Mouse (Mus musculus) layer of hippocampus, adult 11-12 months (tissue): Measurements from ENCODE around the gene Dusp22.

Source experiments
- DNase-seq: peaks from one replicate; pipeline ENCODE4 v3.0.0; 2022; ENCODE audit warnings: low spot score

Dusp22 gene

DNA sequence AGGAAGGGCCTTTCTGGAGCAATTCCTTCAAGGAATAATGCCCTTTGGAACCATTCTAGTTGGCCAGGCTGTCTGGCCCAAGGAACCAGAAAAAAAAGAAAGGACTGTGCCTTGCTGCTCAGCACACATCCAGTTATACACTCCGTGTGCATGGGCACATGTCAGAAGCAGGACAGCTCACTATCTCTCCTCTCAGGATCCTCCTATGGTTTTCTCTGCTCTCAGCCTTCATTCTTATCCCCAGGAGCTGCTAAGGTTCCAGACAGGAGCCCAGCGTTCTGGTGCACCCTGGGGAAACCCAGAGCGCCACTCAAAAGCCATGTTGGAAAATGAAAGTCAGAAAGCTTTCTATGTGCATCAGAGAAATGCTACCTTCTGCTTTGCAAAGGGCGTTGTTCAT lies 55.8 kb downstream of the Dusp22 start:
- no peak for DNase-seq

DNA sequence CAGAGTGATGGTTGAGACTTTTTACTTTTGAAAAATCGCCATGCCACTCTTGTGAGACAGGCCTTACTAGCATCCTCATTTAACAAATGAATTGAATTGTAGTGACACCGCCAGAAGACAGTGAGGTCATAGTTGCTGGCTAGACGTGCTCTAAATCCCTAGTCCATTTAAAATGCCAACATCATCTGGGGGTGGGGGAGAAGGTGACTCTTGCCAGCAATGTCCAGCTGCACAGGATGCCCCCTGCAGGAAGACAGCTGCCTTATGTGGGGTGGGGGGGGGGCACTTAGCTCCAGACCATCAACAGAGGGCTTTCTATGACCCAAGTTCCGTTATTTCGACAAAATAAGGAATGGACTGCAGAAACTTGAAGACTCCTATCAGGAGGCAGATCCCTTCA lies 56.8 kb downstream of the Dusp22 start:
- no peak for DNase-seq

DNA sequence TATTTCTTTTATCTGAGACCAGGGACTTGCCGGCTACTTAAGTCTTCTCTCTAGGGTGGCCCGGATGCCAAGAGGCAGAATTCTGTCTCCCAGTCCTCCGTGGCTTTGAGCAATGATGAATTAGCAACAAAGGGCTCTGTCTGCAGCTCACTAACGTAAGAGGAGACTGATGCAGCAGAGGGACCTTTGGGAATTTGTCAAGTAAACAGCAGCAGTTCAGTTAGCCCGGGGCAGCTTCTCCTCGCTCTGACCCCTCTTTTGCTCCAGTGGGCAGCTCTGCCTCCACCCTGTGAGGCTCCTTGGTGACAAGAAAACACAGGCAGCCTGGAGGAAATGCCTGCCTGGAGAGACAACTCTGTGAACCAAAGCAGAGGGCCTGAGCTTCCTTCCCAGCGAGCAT lies 62.8 kb downstream of the Dusp22 start:
- no peak for DNase-seq

DNA sequence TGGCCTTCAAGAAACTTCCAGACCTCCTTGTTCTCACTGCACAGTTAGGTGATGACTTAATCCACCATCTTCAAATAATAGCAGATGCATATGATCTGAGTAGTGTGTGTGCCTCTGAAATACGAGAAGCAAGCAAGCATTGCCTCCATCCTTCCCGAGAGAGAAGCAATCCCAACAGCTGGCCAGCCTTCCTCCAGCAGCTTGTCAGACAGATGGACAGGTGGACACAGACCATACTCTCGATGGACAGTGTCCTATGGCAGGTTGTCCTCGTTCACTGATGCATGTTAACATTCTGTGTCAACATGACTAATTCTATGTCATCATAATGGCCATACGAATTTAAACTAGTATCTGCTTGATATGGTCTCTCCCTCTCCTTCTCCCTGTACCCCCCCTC lies 63.5 kb downstream of the Dusp22 start:
- DNase-seq = no peak

DNA sequence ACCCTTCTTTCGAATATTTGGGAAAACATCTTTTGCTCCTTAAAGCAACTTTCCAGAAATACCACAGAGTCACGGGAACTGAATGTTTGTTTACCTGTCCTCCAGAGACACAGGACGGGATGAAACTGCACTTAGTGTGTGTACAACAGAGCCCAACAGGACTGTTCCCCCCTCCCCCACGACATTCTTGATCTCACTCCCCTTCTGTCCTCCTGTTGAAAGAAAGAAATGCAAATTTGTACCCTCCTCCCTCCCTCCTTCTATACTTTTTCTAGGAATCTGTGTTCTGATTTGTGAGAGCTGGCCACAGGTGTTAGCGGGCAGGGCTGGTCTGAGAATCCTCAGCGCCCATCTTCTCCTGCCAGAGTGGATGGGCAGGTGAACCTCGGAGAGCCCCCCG lies 64.1 kb downstream of the Dusp22 start:
- no peak for DNase-seq

DNA sequence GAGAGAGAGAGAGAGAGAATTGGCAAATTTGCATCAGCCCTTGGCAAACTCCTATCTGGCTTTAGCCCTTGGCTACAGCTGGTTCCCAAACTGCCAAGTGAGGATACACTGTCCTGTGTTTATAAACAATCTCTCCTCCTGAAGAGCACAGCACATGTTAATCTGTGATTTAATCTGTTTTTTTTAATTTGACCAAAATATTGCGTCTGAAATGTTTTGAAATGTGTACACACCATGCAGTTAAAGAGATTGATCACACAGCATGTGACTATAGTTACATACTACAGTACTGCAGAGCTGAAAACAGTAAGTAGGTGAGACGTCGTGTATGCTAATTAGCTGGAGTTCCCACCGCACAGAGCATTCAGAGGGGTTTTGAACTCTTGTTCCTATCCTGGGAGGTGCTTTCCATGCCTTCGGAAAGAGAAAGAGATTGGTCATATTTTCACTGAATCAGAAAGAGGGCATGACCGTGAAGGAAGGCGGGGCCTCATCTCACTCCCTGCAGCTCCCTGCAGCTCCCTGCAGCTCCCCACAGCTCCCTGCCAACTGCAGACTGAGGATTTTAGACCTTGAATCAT lies 65.0 kb downstream of the Dusp22 start:
- no peak for DNase-seq

DNA sequence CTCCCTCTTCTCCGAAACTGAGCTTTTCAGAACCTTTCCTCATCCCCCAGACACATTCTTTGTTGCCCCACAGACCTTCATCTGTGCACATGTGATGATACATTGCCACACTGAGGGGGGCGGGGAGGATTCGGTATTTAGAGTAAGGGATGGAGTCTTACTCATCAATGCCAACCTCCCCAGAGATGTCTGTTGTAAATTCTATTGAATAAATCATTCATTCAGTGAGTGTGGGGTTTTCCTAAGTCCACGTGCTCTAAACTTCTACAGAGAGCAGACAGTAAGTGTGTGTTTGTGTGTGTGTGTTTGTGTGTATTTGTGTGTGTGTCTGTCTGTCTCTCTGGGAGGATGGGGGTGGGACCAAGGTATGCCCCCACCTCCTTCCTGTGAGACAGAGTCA lies 67.1 kb downstream of the Dusp22 start:
- DNase-seq = no peak

DNA sequence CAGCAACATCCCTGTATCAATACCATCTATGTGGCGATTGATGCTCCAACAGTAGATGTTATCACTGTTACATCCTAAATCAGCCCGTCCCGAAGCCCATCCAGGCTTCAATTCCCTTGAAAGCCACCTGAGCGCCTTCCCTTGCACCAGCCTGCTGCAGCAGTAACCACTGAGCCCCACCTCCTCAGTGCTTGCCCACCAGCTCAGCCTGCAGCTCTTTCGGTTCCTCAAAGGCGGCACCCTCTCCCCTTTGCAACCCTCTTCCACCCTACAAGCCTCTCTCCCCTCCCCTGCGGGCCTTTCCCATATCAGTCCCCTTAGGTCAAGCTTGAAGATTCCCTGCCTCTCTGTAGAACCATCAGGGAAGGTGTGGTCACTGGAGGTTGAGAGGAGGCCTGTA lies 68.4 kb downstream of the Dusp22 start:
- no peak for DNase-seq

DNA sequence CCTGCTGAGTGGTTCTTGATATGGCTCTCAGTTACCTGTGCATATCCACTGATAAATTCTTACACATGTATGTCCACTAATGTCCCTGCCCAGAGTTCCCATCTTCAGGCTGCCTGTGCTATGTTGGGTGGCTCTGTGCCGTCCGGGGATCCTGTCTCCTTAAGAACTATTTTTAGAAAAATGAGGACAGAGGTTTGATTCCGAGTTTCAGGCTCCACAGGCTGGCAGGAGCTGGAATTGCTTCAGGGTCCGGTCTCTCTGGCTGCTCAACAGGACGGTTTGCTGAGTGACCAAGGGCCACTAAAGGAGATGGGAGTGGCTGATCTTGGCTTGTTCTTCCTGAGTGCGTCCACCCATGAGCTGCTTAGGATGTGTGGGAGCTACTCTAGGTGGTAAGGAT lies 69.4 kb downstream of the Dusp22 start:
- DNase-seq = no peak

DNA sequence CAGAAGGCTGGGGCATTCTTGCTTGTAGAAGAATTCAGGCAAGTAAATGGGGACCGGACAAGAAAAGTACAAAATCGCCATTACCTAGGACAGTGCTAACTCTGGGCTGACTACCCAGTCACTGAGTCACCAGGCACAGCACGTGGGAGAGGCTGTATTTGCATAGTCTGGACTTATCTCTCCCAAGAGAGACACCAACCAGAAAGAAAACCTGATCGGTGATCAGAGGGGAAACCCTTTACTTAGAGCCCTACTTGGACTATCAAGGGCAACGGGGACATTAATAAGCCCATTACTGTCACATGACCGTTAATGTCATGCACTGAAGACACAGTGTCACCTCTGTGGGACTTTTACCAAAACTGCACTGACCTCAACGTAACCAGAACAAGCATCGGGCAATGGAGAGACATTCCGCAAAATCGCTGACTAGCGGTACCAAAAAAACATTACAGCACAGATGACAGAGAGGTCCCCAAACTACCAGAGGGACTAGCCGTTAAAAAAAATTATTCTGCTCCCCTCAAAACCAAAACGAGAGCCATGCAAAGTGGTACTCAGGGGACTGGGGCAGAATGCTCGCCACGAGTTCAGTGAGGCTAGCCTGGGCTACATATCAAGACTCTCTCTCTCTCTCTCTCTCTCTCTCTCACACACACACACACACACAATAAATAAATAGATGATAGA lies 70.5 kb downstream of the Dusp22 start:
- no peak for DNase-seq

DNA sequence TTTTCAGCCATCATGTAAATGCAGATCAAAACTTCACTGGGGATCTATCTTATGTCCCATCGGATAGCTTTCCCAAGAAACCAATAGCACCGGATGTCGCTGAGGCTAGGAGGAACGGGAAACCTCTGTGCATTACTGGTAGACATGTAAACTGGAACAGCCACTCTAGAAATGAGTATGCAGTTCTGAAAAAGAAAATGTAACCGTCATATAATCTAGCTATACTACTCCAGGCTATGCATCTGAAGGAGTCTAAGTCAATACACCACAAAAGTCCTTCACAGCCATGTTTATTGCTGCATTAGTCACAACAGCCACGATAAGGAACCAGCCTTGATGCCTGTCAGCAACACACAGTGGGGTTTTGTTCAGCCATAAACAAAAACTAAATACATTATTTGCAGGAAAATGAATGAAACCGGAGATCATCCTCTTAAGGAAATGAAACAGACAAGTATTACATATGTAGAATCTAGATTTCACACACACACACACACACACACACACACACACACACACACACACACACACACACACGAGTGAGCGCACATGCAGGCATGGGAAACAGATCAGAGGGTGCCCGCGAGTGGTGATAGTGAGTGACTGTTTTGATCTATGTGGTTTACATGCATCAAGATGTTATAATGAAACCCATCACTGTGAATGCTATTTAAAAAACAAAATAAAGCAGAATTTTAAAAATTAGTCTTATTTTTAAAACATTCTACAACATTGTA lies 73.1 kb downstream of the Dusp22 start:
- DNase-seq = no peak

DNA sequence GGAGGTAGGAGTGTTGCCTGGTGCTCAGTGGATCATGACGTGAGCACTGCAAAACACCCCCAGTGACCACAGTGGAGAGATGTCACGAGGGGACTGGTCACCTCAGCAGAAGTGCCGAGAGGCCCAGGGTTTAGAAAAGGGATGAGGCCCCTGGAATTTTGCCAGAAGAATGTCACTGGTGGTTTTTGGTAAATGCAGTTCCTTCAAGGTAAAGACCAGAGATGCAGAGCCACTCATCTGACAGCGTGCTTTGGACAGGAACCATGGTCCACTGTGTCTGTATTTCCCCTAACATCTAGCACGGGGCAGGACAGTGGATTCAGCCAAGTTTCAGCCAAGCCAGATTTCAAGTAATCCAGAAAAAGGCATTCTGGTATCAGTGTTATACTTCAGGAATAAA lies 76.9 kb downstream of the Dusp22 start:
- DNase-seq = no peak

DNA sequence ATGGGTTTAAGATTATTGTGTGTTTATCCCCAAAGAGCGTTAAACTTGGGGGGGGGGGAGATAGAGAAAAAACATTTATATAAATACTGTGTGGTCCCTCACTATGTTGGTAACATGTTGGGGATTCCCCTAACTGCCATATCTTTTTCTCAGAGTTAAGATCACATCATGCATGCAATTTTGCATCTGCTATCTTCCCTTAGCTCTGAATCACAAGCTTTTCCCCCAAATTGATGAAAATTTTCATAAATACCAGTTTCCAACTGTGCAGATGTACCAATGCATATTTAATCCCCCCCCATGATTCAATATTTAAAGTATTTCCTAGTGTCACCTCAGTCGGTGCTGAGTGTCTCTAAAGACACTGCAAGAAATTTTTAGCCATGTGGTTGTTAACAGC lies 77.5 kb downstream of the Dusp22 start:
- DNase-seq = no peak

DNA sequence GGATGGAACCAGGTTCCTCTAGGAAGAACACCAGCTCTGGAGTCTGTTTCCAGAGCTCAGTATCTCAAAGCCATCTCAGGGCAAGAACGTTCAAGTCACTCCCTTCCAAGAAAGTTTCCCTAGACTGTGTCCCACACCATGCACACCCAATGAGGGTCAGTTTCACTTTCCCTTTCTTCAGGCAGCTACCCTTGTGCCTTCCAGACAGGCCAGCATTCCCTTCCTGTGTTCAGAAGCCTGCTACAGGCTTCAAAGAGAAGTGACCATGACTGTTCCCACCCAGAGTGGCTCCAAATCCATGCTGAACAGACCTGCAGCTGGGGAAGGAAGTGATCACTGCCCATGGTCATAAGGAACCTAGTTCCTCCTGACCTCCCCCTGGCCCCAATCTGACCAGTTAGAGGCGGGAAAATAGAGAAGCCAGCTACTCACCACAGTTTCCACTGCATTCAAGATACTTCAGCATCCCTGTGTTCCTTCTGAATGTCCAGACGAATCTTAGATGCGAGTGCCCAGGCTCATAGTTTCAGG lies 78.6 kb downstream of the Dusp22 start:
- no peak for DNase-seq

DNA sequence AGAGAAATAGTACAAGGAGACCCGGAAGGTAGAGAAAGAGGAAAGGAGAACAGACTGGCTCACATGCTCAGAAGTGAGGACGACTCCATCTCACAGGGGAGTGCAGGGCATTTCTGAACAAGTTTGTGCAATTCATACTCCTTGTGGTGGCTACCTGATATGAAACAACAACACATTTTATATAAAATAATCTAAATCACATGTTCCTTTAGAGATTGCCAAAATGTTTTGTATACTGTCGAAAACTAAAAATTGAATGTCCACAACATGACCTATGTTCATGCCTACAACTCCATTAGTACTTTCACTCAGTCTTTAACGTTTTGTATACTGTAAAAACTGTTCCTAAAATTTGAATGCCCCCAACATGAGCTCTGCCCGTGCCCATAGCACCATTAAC lies 81.4 kb downstream of the Dusp22 start:
- no peak for DNase-seq

DNA sequence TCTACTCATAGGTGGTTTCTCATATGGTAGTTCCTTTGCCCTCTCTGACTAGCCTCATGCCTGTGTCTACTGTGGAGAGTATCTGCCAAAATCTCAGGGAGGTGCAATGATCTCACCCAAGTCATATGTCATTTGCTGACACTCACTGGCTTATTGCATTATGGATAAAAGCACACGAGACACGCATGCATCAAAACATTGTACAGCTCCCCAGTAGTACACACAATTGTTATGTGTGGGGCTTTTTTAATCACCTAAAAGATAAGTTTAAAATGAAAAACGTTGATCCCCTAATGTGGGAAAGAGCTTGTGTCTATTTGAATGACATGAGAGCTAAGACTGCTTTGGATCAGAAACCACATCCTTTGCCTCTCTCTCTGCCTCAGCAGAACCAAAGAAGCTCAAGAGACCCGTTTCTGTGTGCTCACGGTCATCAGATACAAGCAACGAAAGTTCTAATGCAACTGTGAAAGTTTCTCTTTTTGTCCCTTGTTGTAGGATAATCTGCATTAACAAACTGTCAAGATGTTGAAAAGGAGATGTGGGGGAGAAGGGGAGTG lies 82.7 kb downstream of the Dusp22 start:
- no peak for DNase-seq

DNA sequence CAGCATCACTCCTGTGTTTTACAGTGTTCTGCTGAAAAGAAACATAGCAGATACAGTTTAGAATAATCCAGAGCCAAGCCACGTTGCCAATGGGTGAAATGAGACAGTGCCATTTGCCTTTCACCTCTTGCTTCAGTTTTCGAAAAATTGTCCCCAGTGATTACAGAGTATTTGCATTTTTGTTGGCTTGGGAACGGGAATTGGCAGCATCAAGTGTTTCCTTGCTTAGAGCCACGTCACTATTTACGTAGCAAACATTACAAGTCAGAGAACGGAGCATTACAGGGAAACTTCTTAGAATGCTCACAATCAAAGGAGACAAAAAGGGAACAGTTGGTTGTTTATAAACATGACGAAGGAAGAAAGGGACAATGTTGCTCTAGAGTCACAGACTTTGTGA lies 85.3 kb downstream of the Dusp22 start:
- no peak for DNase-seq

DNA sequence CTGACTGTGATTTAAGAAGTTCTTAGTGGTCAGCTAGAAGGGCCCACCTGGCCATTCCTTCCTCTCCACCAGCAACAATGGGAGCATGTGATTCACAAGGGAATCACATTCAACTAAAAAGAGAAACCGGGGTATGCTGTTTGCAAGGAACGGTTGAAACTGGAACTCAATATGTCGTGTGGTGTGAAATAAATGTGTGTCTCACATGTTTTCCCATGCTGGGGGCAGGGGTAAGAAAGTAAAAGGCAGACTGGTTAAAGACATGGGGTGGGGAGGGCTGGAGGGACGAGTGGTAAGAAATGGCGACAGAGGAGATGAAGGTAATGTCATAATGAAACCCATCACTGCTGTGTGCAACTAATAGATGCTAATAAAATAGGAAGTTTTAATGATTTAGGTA lies 87.3 kb downstream of the Dusp22 start:
- no peak for DNase-seq

DNA sequence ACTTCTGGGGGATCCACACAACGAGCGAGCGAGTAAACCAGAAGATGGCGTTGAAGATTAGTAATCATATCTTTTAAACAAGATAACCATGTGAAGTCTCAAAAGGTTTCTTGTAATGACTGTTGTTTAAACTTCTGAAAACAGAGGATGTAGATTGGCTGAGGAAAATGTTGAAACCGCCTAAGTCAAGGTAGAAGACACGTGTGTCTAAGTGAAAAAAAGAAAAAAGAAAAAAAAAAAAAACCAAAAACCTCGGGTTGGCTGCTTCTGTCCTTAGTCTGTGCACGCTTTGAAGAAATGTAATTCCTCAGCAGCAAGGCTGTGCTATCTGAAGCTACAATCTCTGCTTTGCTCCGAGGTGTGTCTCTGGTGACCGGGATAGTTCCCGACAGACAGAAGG lies 87.7 kb downstream of the Dusp22 start:
- no peak for DNase-seq

DNA sequence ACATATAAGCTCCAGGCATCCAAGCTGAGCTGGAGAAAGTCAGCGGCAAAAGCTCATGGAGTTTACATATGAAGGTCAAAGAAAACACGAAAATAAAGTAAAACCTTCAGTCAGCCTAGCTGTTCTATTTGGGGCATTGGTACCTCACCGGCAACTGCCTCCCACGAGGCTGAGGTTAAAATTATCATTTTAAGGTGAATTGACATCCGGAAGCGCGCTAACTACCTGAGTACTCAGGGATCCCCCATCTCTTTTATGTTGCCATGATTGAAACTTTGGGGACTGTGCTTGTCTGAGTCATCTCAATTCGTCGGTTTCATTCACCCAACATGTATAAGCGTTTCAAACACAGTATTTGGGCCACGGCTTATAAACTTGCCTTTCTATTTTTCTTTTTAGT lies 88.5 kb downstream of the Dusp22 start:
- DNase-seq = no peak

DNA sequence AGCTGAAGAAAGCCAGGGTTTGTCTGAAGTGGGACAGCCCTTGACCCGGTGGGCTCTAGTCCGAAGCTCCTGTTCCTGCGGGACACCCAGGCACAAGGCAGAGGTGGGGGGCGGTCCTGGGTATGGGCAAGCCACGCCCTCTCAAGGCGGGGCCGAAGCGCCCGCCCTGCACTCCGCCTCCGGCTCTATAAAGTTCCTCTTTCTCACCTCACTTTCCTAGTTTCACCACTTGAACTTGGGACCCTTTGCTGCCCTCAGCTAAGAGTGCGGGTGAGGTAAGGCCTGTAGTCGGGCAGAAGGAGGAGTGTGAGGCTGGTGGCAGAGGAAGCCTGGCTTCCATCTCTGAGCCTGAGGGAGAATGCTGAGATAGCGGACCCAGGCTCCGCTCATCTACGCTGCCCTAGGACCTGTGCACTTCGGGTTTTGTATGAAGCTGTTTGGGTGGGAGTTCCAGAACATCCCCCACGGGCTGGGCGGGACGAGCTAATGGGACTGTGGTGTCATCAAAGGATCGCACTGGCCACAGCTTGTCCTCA lies 89.3 kb downstream of the Dusp22 start, which contains the start of gene Irf4:
Gene Irf4 (plus strand): TSS at position 206 of the 536 bp plus-strand sequence.
- peak; percentile 32 for DNase-seq

DNA sequence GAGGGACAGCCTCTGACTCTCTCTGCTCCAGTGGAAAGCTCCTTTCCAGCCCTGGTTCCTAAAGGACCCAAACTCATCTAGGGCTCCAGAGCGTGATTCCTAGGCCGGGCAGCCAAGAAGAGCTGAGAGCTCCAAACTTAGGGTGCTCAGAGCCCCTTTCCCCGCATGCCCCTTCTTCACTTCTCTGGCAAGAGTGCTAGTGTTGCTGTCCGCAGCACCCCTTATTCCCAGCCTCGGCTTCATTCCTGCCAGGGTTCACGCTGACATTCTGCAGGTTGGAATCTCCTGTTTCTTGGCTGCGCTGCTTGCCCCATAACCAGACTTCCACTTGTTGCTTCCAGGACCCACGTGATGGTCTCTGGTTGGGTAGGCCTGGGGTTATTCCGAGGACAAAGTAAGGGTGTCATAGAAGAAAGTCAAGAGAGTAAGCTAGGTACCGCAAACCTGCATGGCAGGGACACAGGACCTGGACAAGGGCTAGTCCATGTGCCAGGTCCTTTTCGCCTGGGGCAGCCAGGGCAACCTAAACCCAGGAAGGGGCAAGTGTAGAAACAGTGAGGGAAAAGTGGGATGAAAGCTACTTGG lies 89.8 kb downstream of the Dusp22 start:
- DNase-seq = no peak
